Mouse (Mus musculus) midbrain, postnatal 0 days (tissue): ENCODE measurements around the gene Ckap2l. TPM values are rescaled to one million over a fixed set of nuclear protein-coding genes. Genes with fewer than 3 reads are reported as not detected.

ENCODE experiments used
- ATAC-seq: fragments of 200-750 bp; cut with Nextera tagmentation; 2 replicates; pipeline ENCODE4 v1.8.0; 2017; ENCODE audit warnings: moderate number of reproducible peaks, mild to moderate bottlenecking, moderate TSS enrichment, moderate library complexity; ENCODE audit not compliant: low FRiP score
- DNase-seq: peaks from one replicate; pipeline ENCODE4 v3.0.0-alpha.2; 2015; ENCODE audit warnings: low spot score
- H3K27ac ChIP-seq: fragments of 300-500 bp; sonication (generic); 2 replicates; pipeline ENCODE4 v1.5.1; 2014; ENCODE audit warnings: low read depth, mild to moderate bottlenecking, low read length, mixed read lengths
- H3K27me3 ChIP-seq: fragments of 300-500 bp; sonication (generic); 2 replicates; pipeline ENCODE4 v1.6.1; 2014; ENCODE audit warnings: low read length, control low read depth, mixed read lengths; ENCODE audit not compliant: insufficient read depth
- H3K36me3 ChIP-seq: fragments of 300-500 bp; sonication (generic); 2 replicates; pipeline ENCODE4 v1.6.1; 2014; ENCODE audit warnings: low read length, control low read depth, mixed read lengths; ENCODE audit not compliant: insufficient read depth
- H3K4me1 ChIP-seq: fragments of 300-500 bp; sonication (generic); 2 replicates; pipeline ENCODE4 v1.6.1; 2014; ENCODE audit warnings: mild to moderate bottlenecking, control low read depth, antibody characterized with exemption, low read length, mixed read lengths; ENCODE audit not compliant: insufficient read depth
- H3K4me2 ChIP-seq: fragments of 300-500 bp; sonication (generic); 2 replicates; pipeline ENCODE4 v1.6.1; 2014; ENCODE audit warnings: low read depth, mild to moderate bottlenecking, low read length, mixed read lengths; ENCODE audit not compliant: poor library complexity, severe bottlenecking
- H3K4me3 ChIP-seq: fragments of 300-500 bp; sonication (generic); 2 replicates; pipeline ENCODE4 v1.5.1; 2014; ENCODE audit warnings: low read depth, mild to moderate bottlenecking, low read length, moderate library complexity
- H3K9ac ChIP-seq: fragments of 300-500 bp; sonication (generic); replicated peaks from 2 replicates; pipeline ENCODE4 v1.6.1; 2014; ENCODE audit warnings: mild to moderate bottlenecking, low read length, moderate library complexity, mixed read lengths; ENCODE audit not compliant: poor library complexity, severe bottlenecking
- H3K9me3 ChIP-seq: fragments of 300-500 bp; sonication (generic); 2 replicates; pipeline ENCODE4 v1.6.1; 2016; ENCODE audit warnings: low read length, control low read depth
- CTCF ChIP-seq: IDR thresholded peaks from 2 replicates; pipeline ENCODE4 v1.5.1; 2016; ENCODE audit warnings: antibody characterized with exemption, mild to moderate bottlenecking
- WGBS: fragments of 180-500 bp; shearing (Covaris S2); extraction: QIAGEN DNeasy Blood & Tissue Kit; methylation state at CpG from one replicate; pipeline ENCODE4 v1.1.7; 2014; 5-methylcytosine and 5-hydroxymethylcytosine counted together
- polyA plus RNA-seq: library from polyadenylated mRNA; unstranded; fragments of >200 nt; fragmentation: Nextera tagmentation; extraction: Ambion mirVana; gene quantifications from 2 replicates; pipeline ENCODE4 v1.2.1, GENCODE M21; 2015
- total RNA-seq: library from RNA; depleted of rRNA; stranded (reverse); fragments of >200 nt; gene quantifications from 2 replicates; pipeline ENCODE4 v1.2.3, GENCODE M21; 2014

Ckap2l gene
- total and polyA plus RNA-seq, 2 experiments from 2014 or later = 4.8 to 5.8 TPM

DNA sequence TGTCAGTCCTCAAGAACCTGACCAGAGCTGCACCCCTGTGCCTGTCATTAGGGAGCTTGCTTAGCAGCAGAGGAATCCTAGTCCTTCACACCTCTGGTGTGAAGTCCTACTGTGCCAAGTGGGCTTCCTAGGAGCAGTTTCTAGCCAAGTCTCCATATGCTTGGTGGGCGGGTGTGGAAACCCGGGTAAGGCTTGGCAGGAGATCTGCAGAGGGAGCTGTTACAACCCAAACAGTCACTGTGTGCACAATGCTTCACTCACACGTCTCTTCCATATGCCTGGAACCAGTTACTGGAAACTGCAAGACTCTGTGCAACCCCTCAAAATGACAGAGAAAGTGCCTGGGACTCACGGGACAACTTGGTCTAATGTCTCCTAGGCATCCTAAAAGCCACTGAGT, 65.0 kb downstream of the Ckap2l start:
- no peak for TF ChIP-seq CTCF
- 65% methylated on average over 4 of the region's 4 CpGs for WGBS
- Histone ChIP-seq H3K9ac (no peak overlapping the region), H3K9me3 (no peaks in the 10 kb centered on the region), H3K4me1 (no peaks in the 10 kb centered on the region), H3K27me3 (no peaks in the 10 kb centered on the region), H3K27ac (no peak overlapping the region), H3K36me3 (no peaks in the 10 kb centered on the region), H3K4me2 (no peak overlapping the region), H3K4me3 (no peak overlapping the region)
- no peak for ATAC-seq
- no peak for DNase-seq

DNA sequence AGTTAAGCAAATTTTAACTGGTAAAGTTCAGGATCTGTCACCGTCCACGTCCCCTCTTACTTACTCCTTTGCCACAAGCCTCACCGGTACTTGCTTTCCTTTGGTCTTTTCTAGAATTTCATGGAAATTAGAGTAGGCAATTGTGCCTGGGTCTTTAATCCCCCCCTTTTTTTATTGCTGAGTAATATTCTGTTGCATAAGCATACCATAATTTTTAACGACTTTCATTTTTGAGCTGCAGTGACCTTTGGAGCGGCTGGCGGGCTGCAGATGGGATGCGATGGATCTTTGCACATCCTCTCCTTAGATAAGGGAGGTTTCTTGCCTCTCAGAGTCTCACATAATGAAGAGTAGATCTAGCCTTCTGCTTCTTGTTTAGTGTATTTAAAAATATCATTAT, 67.7 kb downstream of the Ckap2l start:
- Histone ChIP-seq H3K4me1 (no peaks in the 10 kb centered on the region), H3K9me3 (no peaks in the 10 kb centered on the region), H3K36me3 (no peaks in the 10 kb centered on the region), H3K27me3 (no peaks in the 10 kb centered on the region), H3K27ac (no peak overlapping the region), H3K4me2 (no peak overlapping the region), H3K9ac (no peak overlapping the region), H3K4me3 (no peak overlapping the region)
- WGBS = 94% methylated on average over 7 of the region's 7 CpGs
- no peak for TF ChIP-seq CTCF
- DNase-seq (no peak), ATAC-seq (no peak)

DNA sequence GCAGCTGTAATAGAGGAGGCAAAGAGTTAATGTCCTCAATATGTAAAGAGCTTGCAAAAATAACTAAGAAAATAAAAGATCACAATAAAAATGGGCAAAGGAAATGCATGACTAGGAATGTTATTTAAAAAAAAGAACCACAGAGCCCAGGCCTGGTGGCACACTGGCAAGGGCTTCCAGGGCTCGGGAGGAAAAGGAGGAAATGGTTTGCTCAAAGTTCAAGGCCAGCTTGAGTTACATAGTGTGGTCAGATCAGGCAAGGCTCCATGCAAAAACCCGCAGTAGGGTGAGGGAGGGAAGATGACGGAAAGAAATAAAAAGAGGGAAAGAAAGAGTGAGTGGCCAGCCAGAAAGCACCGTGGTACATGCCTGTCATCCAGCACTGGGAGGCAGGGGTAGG, 68.4 kb downstream of the Ckap2l start:
- no peaks in the 10 kb centered on the region for H3K36me3 ChIP-seq
- ATAC-seq = no peak
- H3K4me1 ChIP-seq = no peaks in the 10 kb centered on the region
- no peak overlapping the region for H3K27ac ChIP-seq
- no peaks in the 10 kb centered on the region for H3K9me3 ChIP-seq
- WGBS = 87% methylated on average over 4 of the region's 4 CpGs
- DNase-seq = no peak
- no peak overlapping the region for H3K9ac ChIP-seq
- no peaks in the 10 kb centered on the region for H3K27me3 ChIP-seq
- no peak overlapping the region for H3K4me3 ChIP-seq
- H3K4me2 ChIP-seq = no peak overlapping the region
- no peak for TF ChIP-seq CTCF

DNA sequence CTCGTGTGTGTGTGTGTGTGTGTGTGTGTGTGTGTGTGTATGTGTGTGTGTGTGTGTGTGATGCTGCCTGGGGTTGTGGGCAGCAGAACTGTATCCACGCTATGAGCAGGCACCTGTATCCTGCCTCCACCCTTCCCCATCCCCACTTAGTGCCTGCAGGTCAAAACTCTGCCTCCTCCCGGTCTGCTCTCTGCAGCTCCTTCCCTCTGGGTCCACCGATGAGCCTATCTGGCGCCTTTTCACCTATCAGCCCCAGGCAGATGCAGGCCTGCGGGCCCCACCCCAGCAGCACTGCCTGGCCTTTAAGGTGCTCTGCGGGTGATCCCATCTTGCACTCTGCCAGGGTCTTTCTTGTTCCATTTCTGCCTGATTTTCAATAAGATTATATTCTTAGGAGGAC, 69.3 kb downstream of the Ckap2l start:
- TF ChIP-seq CTCF = no peak
- H3K4me3 ChIP-seq = no peak overlapping the region
- 85% methylated on average over 5 of the region's 7 CpGs for WGBS
- ATAC-seq = no peak
- no peaks in the 10 kb centered on the region for H3K4me1 ChIP-seq
- H3K4me2 ChIP-seq = no peak overlapping the region
- no peak for DNase-seq
- no peaks in the 10 kb centered on the region for H3K27me3 ChIP-seq
- no peak overlapping the region for H3K9ac ChIP-seq
- H3K27ac ChIP-seq = no peak overlapping the region
- H3K9me3 ChIP-seq = no peaks in the 10 kb centered on the region
- H3K36me3 ChIP-seq = no peaks in the 10 kb centered on the region

DNA sequence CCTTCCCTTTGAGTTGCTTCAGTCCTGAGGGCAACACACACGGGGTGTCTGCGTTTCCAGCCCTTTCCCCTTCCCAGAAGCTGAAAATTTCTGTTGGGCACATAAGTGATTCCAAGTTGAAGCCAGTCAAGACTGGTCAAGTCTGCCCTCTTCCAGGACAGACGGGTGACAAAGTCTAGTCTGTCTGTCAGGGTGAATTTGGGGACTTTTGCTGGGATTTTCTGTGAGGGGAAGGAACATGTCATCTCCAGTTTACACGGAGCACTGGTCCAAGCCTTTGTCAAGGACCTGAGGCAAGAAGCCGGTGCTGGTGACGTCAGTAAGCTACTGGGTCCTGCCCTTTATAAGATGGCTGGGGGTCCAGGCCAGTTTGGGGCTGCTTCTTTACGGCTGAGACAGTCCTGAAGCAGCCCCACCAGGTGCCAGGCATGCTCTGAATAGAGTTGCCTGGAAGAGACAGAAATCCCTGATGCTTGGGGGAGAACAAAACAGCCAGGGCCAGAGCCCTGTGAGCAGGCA, 69.9 kb downstream of the Ckap2l start:
- H3K27me3 ChIP-seq = no peaks in the 10 kb centered on the region

DNA sequence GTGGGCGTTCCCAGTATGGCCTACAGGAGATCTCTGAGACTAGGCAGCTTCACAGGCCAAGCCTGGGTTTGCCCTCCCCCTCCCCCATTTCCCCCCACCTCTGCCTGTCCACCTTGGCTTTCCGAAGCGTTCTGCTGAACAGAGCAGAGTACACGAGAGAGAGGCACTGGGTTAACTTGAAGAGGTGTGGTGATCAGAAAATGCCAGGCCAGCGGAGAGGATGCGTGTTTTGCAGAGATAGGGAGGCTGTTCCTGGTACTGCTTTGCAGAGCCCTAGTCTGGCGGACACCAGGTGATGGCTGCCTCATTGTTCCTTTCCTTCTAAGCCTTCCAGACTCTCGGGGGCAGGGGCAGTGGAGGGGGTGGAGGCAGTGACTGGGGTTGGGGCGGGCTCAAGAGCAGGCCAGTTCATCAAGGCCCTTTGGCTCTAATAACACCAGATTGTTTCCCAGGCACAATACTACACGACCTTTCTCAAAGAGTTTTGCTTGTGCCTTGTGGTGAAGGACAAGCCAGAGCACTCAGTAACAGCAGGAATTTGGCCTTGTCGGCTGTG, 70.6 kb downstream of the Ckap2l start:
- 66% methylated on average over 11 of the region's 11 CpGs for WGBS
- no peak for TF ChIP-seq CTCF
- H3K9ac ChIP-seq = no peak overlapping the region
- H3K9me3 ChIP-seq = no peaks in the 10 kb centered on the region
- DNase-seq (no peak), ATAC-seq (no peak)
- no peak overlapping the region for H3K4me3 ChIP-seq
- no peak overlapping the region for H3K27ac ChIP-seq
- no peak overlapping the region for H3K4me2 ChIP-seq
- H3K27me3 ChIP-seq = no peaks in the 10 kb centered on the region
- H3K4me1 ChIP-seq = no peaks in the 10 kb centered on the region
- no peaks in the 10 kb centered on the region for H3K36me3 ChIP-seq

More for the DNA sequence above, 69.9 kb downstream of the Ckap2l start:
- ATAC-seq (no peak), DNase-seq (no peak)
- Histone ChIP-seq H3K27ac (no peak overlapping the region), H3K9me3 (no peaks in the 10 kb centered on the region), H3K4me2 (no peak overlapping the region), H3K4me1 (no peaks in the 10 kb centered on the region), H3K36me3 (no peaks in the 10 kb centered on the region), H3K9ac (no peak overlapping the region), H3K4me3 (no peak overlapping the region)
- 74% methylated on average over 7 of the region's 7 CpGs for WGBS
- TF ChIP-seq CTCF = no peak
